Mouse (Mus musculus) ES-E14 (cell line): ENCODE data around the gene Acot13. TPM values are rescaled to one million over a fixed set of nuclear protein-coding genes. Genes with fewer than 3 reads are reported as not detected.

Experiments
- DNase-seq: peaks from one replicate; pipeline ENCODE4 v3.0.0-alpha.2; 2013; ENCODE audit warnings: low read depth, low spot score
- H3K27ac ChIP-seq: 2 replicates; pipeline ENCODE4 v1.5.1; 2012; ENCODE audit warnings: low read depth, mild to moderate bottlenecking, low read length, moderate library complexity, mixed read lengths; ENCODE audit not compliant: poor library complexity, insufficient read depth, severe bottlenecking
- H3K36me3 ChIP-seq: 2 replicates; pipeline ENCODE4 v1.6.1; 2012; ENCODE audit warnings: mild to moderate bottlenecking, low read length, moderate library complexity, mixed read lengths; ENCODE audit not compliant: control insufficient read depth, poor library complexity, insufficient read depth, severe bottlenecking
- H3K4me1 ChIP-seq, 2 experiments: fragments of 150-350 bp in 1 of 2; sonication (generic) in 1 of 2; 2 replicates each; pipeline ENCODE4 v1.6.1; 2012; ENCODE audit warnings: low read length in 2 of 2, mild to moderate bottlenecking in 1 of 2, mixed read lengths in 1 of 2; ENCODE audit not compliant: control insufficient read depth in 2 of 2, insufficient read depth in 2 of 2, poor library complexity in 1 of 2
- H3K4me3 ChIP-seq, 2 experiments: fragments of 150-350 bp in 1 of 2; sonication (generic) in 1 of 2; 2 replicates each; pipeline ENCODE4 v1.5.1; 2012; ENCODE audit warnings: low read length in 2 of 2, low read depth in 1 of 2, mild to moderate bottlenecking in 1 of 2, mixed read lengths in 1 of 2; ENCODE audit not compliant: insufficient read depth in 1 of 2, poor library complexity in 1 of 2, severe bottlenecking in 1 of 2
- H3K9ac ChIP-seq: 2 replicates; pipeline ENCODE4 v1.6.1; 2012; ENCODE audit warnings: low read depth, mild to moderate bottlenecking, low read length, mixed read lengths; ENCODE audit not compliant: poor library complexity, insufficient read depth, severe bottlenecking
- H3K9me3 ChIP-seq: fragments of 150-350 bp; sonication (generic); 2 replicates; pipeline ENCODE4 v1.6.1; 2012; ENCODE audit warnings: low read depth, mild to moderate bottlenecking, low read length; ENCODE audit not compliant: control insufficient read depth, insufficient read depth
- CHD2 ChIP-seq: IDR thresholded peaks from 2 replicates; pipeline ENCODE4 v1.6.1; 2014; ENCODE audit warnings: mild to moderate bottlenecking, low read depth, low read length, inconsistent platforms
- HCFC1 ChIP-seq: IDR thresholded peaks from 2 replicates; pipeline ENCODE4 v1.6.1; 2012; ENCODE audit warnings: low read length, inconsistent platforms, borderline replicate concordance; ENCODE audit not compliant: insufficient read depth
- MAFK ChIP-seq: IDR thresholded peaks from 2 replicates; pipeline ENCODE4 v1.6.1; 2014; ENCODE audit warnings: mild to moderate bottlenecking, low read depth, low read length, inconsistent platforms; ENCODE audit not compliant: insufficient read depth
- ZC3H11A ChIP-seq: IDR thresholded peaks from 2 replicates; pipeline ENCODE4 v1.6.1; 2012; ENCODE audit warnings: low read depth, mild to moderate bottlenecking, inconsistent platforms, low read length, borderline replicate concordance
- ZNF384 ChIP-seq: IDR thresholded peaks from 2 replicates; pipeline ENCODE4 v1.6.1; 2012; ENCODE audit warnings: low read depth, low read length, inconsistent platforms
- in situ Hi-C, 2 experiments: fragments of 600-800 bp; cut with MboI; formaldehyde crosslinking; loops; one replicate each; pipeline ENCODE4 v1.15.1; 2025; ENCODE audit warnings: low sequenced_read_pairs in 2 of 2, inconsistent platforms in 1 of 2; ENCODE audit not compliant: unreplicated experiment in 2 of 2
- total RNA-seq: library from RNA; depleted of rRNA; stranded (reverse); fragments of 300-350 nt; gene quantifications from 2 replicates; pipeline ENCODE4 v1.2.3, GENCODE M21; 2012

Acot13 gene
- total RNA-seq, 1 experiment: 18.3 TPM

DNA sequence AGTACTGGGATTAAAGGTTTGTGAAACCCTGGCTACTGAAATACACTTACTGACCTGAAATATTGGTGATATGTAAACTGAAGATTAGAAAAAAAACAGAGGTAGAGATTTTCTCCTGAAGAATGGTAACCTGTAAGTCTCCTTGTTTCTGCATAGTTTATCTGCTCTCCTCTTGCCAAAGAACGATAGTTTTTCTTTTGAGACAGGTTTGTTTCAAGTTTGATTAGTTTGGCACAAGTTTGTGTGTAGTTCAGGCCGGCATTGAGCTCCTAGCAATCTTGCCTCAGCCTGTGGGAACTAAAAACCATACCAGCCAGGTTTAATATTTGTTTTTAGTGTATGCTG is 1.4 kb upstream of the Acot13 start:
- no peaks in the 10 kb centered on the region for H3K9me3 ChIP-seq
- DNase-seq: no peak
- H3K27ac ChIP-seq: no peak overlapping the region
- H3K9ac ChIP-seq: peak overlapping the region; percentile 98; the same call in 1 of the 2 replicates
- TF ChIP-seq MAFK: no peak
- no peak for TF ChIP-seq HCFC1
- TF ChIP-seq ZC3H11A: no peak
- no peak for TF ChIP-seq CHD2
- no peak for TF ChIP-seq ZNF384
- peak overlapping the region; percentile 74 to 87 for H3K4me3 ChIP-seq
- in situ Hi-C loops: no loop called here
- H3K4me1 ChIP-seq: peaks cover 3 to 7% of the 10 kb centered on the region in 2 experiments; a peak in 3 of 4 replicates
- peaks cover 2% of the 10 kb centered on the region for H3K36me3 ChIP-seq

DNA sequence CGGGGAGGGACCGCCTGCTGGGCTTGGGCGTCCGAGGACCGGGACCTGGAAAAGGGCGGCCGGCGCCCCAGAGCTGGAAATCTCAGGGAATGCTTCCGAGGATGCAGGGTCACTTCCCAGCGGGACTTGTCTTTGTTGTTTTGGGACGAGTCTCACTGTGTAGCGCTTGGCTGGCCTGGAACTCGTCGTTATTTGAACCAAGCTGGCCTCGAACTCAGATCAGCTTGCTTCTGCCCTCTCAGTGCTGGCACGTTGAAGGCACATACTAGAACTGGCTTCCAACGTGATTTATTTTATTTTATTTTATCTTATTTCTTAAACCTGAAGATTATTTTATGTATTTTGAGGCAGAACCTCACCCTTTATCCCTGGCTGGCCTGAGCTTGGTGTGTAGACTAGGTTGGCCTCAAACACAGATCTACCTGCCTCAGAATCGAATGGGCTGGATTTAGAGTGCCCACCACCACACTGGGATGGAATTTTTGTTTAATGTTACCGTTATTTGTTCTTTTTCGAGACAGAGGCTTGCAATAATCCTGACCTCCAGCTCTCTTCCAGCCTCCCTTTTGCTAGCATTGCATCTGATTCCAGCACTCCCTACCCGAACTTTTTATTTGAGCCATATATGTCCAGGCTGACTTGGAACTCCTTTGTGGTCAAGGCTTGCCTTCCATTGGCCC is 931 bp upstream of the Acot13 start:
- Histone ChIP-seq H3K9me3 (no peaks in the 10 kb centered on the region), H3K4me1 (peaks cover 2 to 5% of the 10 kb centered on the region in 2 experiments; a peak in 3 of 4 replicates), H3K9ac (peak overlapping the region; percentile 98), H3K27ac (peak overlapping the region; percentile 39), H3K36me3 (peaks cover 2% of the 10 kb centered on the region), H3K4me3 (peak overlapping the region; percentile 74 to 87)
- TF ChIP-seq MAFK: no peak
- TF ChIP-seq CHD2: no peak
- TF ChIP-seq ZNF384: no peak
- no peak for TF ChIP-seq ZC3H11A
- no peak for TF ChIP-seq HCFC1
- no peak for DNase-seq
- in situ Hi-C loops: no loop called here

GRCm38 (mm10) chr13:24830756-24831352 is 486 bp downstream of the Acot13 start:
- TF ChIP-seq MAFK (no peak), HCFC1 (no peak), CHD2 (no peak), ZC3H11A (no peak), ZNF384 (no peak)
- H3K9ac ChIP-seq: peak overlapping the region; percentile 83
- no peaks in the 10 kb centered on the region for H3K9me3 ChIP-seq
- no peaks in the 10 kb centered on the region; the same call in 1 of the 2 replicates for H3K36me3 ChIP-seq
- H3K27ac ChIP-seq: no peak overlapping the region
- H3K4me3 ChIP-seq: peak overlapping the region; percentile 73 to 74
- in situ Hi-C loops: no loop called here
- peaks cover 0 to 3% of the 10 kb centered on the region in 2 experiments; a peak in 2 of 4 replicates for H3K4me1 ChIP-seq
- DNase-seq: no peak

DNA sequence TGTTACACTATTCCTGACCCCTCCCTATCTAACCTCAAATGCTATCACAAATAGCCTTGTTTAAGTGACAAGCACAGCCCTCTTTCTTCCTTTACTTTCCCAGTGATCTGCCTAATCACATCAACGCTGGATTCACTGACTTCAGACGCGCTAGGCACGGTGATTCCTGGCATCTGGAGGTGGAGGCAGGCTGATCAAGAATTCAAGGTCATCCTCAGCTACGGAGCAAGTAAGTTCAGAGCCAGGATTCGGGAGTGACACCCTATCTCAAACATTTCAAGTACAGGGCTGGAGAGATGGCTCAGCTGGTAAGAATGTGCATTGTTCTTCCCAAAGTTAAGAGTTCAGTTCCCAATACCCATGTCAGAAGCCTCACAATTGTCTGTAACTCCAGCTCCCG is 5.2 kb downstream of the Acot13 start:
- no peak overlapping the region for H3K27ac ChIP-seq
- no peak for DNase-seq

More for the DNA sequence above, 5.2 kb downstream of the Acot13 start:
- Histone ChIP-seq H3K9me3 (no peaks in the 10 kb centered on the region), H3K9ac (no peak overlapping the region), H3K4me3 (no peak overlapping the region), H3K4me1 (no peaks in the 10 kb centered on the region), H3K36me3 (no peaks in the 10 kb centered on the region)
- TF ChIP-seq HCFC1: no peak
- TF ChIP-seq ZNF384: no peak
- TF ChIP-seq CHD2: no peak
- TF ChIP-seq ZC3H11A: no peak
- no peak for TF ChIP-seq MAFK
- in situ Hi-C loops: no loop called here
